Mouse (Mus musculus) kidney, adult 2 months (tissue): ENCODE data around the gene Lrrc46.

Source experiments
- CTCF ChIP-seq: fragments of 200-500 bp; conservative IDR thresholded peaks from 2 replicates; pipeline ENCODE4 v1.5.1; 2011; ENCODE audit warnings: low read depth, mild to moderate bottlenecking, control low read depth, low read length, moderate library complexity, mixed read lengths; ENCODE audit not compliant: insufficient read depth, insufficient read length
- POLR2A ChIP-seq: fragments of 200-500 bp; IDR thresholded peaks from one replicate; pipeline ENCODE4 v1.6.1; 2011; ENCODE audit warnings: low read depth, low read length, control low read depth

DNA sequence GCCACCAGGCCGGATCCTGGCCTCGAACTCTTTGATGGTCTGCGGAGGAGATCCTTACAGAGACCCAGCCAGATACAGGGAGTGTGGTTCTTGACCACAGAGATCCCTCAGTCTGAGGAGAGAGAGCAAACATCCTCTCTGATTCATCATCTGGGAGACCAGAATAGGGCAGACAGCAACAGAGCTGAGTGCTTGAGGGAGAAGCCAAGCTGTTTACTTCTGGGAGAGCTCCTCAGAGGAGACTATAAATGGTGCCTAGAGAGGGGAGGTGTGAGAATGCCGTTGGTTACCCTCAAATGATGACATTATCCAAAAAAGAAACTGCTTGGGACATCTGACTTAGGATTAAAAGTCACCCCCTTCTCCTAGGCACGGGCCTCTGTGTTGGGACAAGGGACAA is 49.7 kb downstream of the Lrrc46 start:
- no peak for TF ChIP-seq CTCF
- no peak for TF ChIP-seq POLR2A
